Mouse (Mus musculus) liver, embryonic 14.5 days (tissue): Measurements from ENCODE around the gene Appbp2. TPM values are rescaled to one million over a fixed set of nuclear protein-coding genes. Genes with fewer than 3 reads are reported as not detected.

ENCODE experiments used
- ATAC-seq: fragments of 200-750 bp; cut with Nextera tagmentation; 2 replicates; pipeline ENCODE4 v1.8.0; 2017; ENCODE audit warnings: moderate number of reproducible peaks, mild to moderate bottlenecking, moderate library complexity; ENCODE audit not compliant: insufficient read depth
- DNase-seq, 3 experiments: peaks; one replicate each; pipeline ENCODE4 v3.0.0-alpha.2; 2012 to 2013; ENCODE audit warnings: low read depth in 3 of 3, low spot score in 3 of 3
- H3K27ac ChIP-seq: fragments of 300-500 bp; sonication (generic); 2 replicates; pipeline ENCODE4 v1.5.1; 2014; ENCODE audit warnings: moderate library complexity, mild to moderate bottlenecking, control low read depth, inconsistent platforms
- H3K27me3 ChIP-seq: fragments of 300-500 bp; sonication (generic); 2 replicates; pipeline ENCODE4 v1.6.1; 2014; ENCODE audit warnings: mild to moderate bottlenecking, low read length, moderate library complexity; ENCODE audit not compliant: control insufficient read depth, insufficient read depth
- H3K36me3 ChIP-seq: fragments of 300-500 bp; sonication (generic); replicated peaks from 2 replicates; pipeline ENCODE4 v1.6.1; 2014; ENCODE audit warnings: low read depth; ENCODE audit not compliant: control insufficient read depth, insufficient read depth
- H3K4me1 ChIP-seq, 2 experiments: fragments of 200-500 bp in 1 of 2; fragments of 300-500 bp in 1 of 2; sonication (generic) in 1 of 2; replicated peaks; 2 replicates each; pipeline ENCODE4 v1.6.1; 2012 to 2014; ENCODE audit warnings: antibody characterized with exemption in 1 of 2, inconsistent platforms in 1 of 2, low read length in 1 of 2; ENCODE audit not compliant: control insufficient read depth in 2 of 2, insufficient read depth in 2 of 2
- H3K4me2 ChIP-seq: fragments of 300-500 bp; sonication (generic); 2 replicates; pipeline ENCODE4 v1.6.1; 2014; ENCODE audit warnings: low read depth, mild to moderate bottlenecking, control low read depth, moderate library complexity
- H3K4me3 ChIP-seq, 2 experiments: fragments of 200-500 bp in 1 of 2; fragments of 300-500 bp in 1 of 2; sonication (generic) in 1 of 2; 2 replicates each; pipeline ENCODE4 v1.5.1; 2012 to 2014; ENCODE audit warnings: low read depth in 2 of 2, low read length in 2 of 2, mild to moderate bottlenecking in 2 of 2, control low read depth in 1 of 2, inconsistent platforms in 1 of 2, moderate library complexity in 1 of 2; ENCODE audit not compliant: insufficient read depth in 1 of 2
- H3K9ac ChIP-seq: fragments of 300-500 bp; sonication (generic); replicated peaks from 2 replicates; pipeline ENCODE4 v1.6.1; 2014; ENCODE audit warnings: mild to moderate bottlenecking, control low read depth, moderate library complexity
- H3K9me3 ChIP-seq: fragments of 300-500 bp; sonication (generic); 2 replicates; pipeline ENCODE4 v1.6.1; 2016; ENCODE audit warnings: low read length, mixed read lengths; ENCODE audit not compliant: control insufficient read depth
- CTCF ChIP-seq: IDR thresholded peaks from 2 replicates; pipeline ENCODE4 v1.5.1; 2016; ENCODE audit warnings: antibody characterized with exemption, low read depth, control low read depth
- EP300 ChIP-seq: IDR thresholded peaks from 2 replicates; pipeline ENCODE4 v1.6.1; 2016; ENCODE audit warnings: antibody characterized with exemption, low read depth
- WGBS: fragments of 180-500 bp; shearing (Covaris S2); extraction: QIAGEN DNeasy Blood & Tissue Kit; methylation state at CpG from one replicate; pipeline ENCODE4 v1.1.7; 2014; ENCODE audit not compliant: insufficient replicate concordance; 5-methylcytosine and 5-hydroxymethylcytosine counted together
- polyA plus RNA-seq, 2 experiments: library from polyadenylated mRNA; depleted of rRNA in 1 of 2; stranded (reverse) in 1 of 2; unstranded in 1 of 2; fragments of >200 nt; fragmentation: Nextera tagmentation in 1 of 2; extraction: Ambion mirVana in 1 of 2; gene quantifications; 2 replicates each; pipeline versions ENCODE4 v1.2.1 to v1.2.3; 2012 to 2014

Appbp2 gene
- polyA plus RNA-seq, 2 experiments = 7.3 to 12.2 TPM

DNA sequence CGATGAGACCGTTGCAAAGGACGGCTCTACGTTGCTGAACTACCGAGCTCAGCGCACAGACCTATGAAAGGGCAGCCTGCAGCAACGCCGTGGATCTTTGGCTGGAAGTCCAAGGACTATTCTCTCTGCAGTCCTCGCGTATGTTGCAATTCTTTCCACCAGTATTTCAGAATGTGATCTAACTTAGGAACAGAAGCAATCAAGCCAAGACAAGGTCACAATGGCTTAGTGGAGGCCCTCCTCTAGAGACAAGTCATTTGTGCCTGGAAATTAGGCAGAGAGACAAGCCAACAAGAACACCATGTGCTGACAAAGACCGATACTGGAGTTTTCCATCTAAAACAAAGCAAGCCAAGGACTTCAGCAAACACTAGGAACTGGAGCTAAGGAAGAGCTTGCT is 24.0 kb upstream of the Appbp2 start:
- DNase-seq (no peak), ATAC-seq (no peak)
- H3K9me3 ChIP-seq = no peaks in the 10 kb centered on the region
- H3K36me3 ChIP-seq = no peaks in the 10 kb centered on the region
- H3K27me3 ChIP-seq = no peaks in the 10 kb centered on the region
- no peak overlapping the region for H3K4me2 ChIP-seq
- H3K4me3 ChIP-seq = no peak overlapping the region
- no peak overlapping the region for H3K9ac ChIP-seq
- peaks cover 10 to 12% of the 10 kb centered on the region in 2 experiments for H3K4me1 ChIP-seq
- WGBS = 75% methylated on average over 11 of the region's 11 CpGs
- H3K27ac ChIP-seq = no peak overlapping the region
- TF ChIP-seq EP300 (no peak), CTCF (no peak)

DNA sequence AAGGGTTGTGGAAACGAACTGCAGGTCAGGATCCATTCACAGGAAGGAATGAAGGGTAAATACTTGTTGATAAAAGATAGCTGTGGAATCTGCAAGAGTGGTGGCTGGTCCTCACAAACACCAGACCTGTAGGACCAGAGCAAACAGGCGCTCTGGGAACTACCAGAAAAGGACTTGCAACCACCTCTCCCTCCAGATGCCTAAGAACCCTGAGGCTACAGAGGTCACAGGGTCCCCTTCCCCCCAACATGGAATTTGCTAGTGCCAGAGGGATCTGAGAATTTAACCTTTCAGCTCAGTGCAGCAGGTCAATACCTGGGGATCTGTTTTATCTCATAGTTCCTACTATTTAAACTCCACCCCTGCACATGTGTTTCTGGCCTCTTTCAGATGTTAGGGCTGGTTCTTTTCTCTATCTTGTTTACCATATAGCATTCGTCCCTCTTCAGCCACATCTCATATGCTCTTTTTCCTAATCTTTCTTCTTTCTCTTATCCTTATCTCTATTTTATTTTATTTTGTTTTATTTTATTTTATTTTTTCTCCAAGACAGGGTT is 20.6 kb upstream of the Appbp2 start:
- H3K4me2 ChIP-seq = peak overlapping the region; percentile 26; the same call in 1 of the 2 replicates
- ATAC-seq = peak; percentile 72
- peak overlapping the region; percentile 27; the same call in 1 of the 2 replicates for H3K27ac ChIP-seq

DNA sequence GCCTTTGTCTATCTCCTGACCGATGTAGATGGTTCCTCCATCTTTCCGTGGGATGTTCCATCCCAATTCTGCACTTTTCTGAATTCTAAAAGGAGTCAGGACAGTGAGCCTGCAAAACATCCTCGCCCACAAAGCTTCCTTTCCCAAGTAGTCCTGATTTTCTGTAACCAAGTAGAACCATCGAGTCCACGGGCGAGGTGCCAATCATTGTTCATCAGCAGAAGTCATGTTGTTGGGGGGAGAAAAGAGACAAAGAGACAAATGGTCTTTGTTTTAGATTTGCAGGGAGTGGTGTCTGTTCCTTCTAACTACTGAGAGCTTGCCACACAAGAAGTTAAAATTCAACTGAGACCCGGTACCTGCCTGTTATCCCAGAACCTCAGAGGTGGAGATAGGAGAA is 18.7 kb upstream of the Appbp2 start:
- no peak overlapping the region for H3K27ac ChIP-seq
- no peaks in the 10 kb centered on the region for H3K36me3 ChIP-seq
- H3K4me1 ChIP-seq = peaks cover 15 to 22% of the 10 kb centered on the region in 2 experiments
- DNase-seq = no peak
- no peak overlapping the region for H3K9ac ChIP-seq
- H3K27me3 ChIP-seq = no peaks in the 10 kb centered on the region
- no peak overlapping the region for H3K4me2 ChIP-seq
- ATAC-seq = no peak
- TF ChIP-seq EP300 (no peak), CTCF (no peak)
- no peaks in the 10 kb centered on the region for H3K9me3 ChIP-seq
- 74% methylated on average over 7 of the region's 7 CpGs for WGBS
- no peak overlapping the region for H3K4me3 ChIP-seq

More for the DNA sequence above, 20.6 kb upstream of the Appbp2 start:
- Histone ChIP-seq H3K4me1 (peaks cover 12 to 16% of the 10 kb centered on the region in 2 experiments), H3K4me3 (no peak overlapping the region), H3K27me3 (no peaks in the 10 kb centered on the region), H3K36me3 (no peaks in the 10 kb centered on the region), H3K9me3 (no peaks in the 10 kb centered on the region), H3K9ac (no peak overlapping the region; the same call in 1 of the 2 replicates)
- peak in 2 of 3 experiments; percentile 16 to 17 for DNase-seq
- TF ChIP-seq CTCF (no peak), EP300 (no peak)
- 24% methylated on average over 3 of the region's 3 CpGs for WGBS

DNA sequence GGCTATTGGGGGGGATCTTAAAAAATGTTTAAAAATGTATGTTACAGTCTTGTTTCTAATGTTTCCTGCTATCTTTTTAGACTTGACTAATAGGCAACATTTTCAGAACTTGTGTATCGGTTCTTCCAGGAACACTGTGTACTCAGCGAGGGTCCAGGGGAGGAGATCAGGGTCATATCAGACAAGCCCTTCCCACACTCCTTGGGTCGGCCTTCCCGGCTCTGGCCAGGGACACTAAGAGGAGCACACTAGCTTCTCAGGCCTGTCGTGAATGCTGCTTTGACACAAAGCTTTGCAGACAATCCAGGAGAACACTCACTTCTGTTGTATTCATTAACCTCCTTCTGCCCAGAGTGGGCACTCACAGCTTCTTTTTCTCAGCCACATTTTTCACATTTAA is 18.1 kb upstream of the Appbp2 start:
- WGBS = 63% methylated on average over 5 of the region's 5 CpGs
- Histone ChIP-seq H3K27ac (no peak overlapping the region), H3K27me3 (no peaks in the 10 kb centered on the region), H3K4me1 (peaks cover 15 to 25% of the 10 kb centered on the region in 2 experiments), H3K36me3 (no peaks in the 10 kb centered on the region), H3K4me3 (no peak overlapping the region), H3K9me3 (no peaks in the 10 kb centered on the region), H3K4me2 (no peak overlapping the region), H3K9ac (no peak overlapping the region)
- no peak for DNase-seq
- no peak for TF ChIP-seq EP300
- TF ChIP-seq CTCF = no peak
- ATAC-seq = no peak

DNA sequence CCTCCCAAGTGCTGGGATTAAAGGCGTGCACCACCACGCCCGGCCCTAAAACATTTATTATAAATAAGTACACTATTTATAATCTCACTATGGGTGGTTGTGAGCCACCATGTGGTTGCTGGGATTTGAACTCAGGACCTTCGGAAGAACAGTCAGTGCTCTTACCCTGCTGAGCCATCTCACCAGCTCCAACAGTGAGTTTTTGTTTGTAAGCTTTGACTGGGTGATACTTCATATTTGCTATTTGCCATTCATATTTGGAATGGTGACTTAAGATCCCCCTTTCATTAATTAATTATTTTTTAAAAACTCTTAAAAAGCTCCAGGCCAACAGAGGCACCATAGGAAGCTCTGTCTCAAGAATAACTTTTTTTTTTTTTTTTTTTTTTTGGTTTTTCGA is 17.0 kb upstream of the Appbp2 start:
- Histone ChIP-seq H3K9ac (no peak overlapping the region), H3K27ac (no peak overlapping the region), H3K27me3 (no peaks in the 10 kb centered on the region), H3K4me1 (peaks cover 15 to 26% of the 10 kb centered on the region in 2 experiments), H3K4me3 (no peak overlapping the region), H3K9me3 (no peaks in the 10 kb centered on the region), H3K36me3 (no peaks in the 10 kb centered on the region), H3K4me2 (no peak overlapping the region)
- whole genome bisulfite sequencing = 84% methylated on average over 5 of the region's 5 CpGs
- no peak for ATAC-seq
- no peak for DNase-seq
- TF ChIP-seq EP300 = no peak
- no peak for TF ChIP-seq CTCF
